Mouse (Mus musculus) E14TG2a.4 (cell line): Measurements from ENCODE around the gene Focad.

Experiments
- H3K27me3 ChIP-seq: 2 replicates; pipeline ENCODE4 v1.6.1; 2014; ENCODE audit warnings: low read length, control low read depth; ENCODE audit not compliant: insufficient read depth
- H3K36me3 ChIP-seq: 2 replicates; pipeline ENCODE4 v1.6.1; 2014; ENCODE audit warnings: low read length, control low read depth; ENCODE audit not compliant: insufficient read depth
- H3K4me1 ChIP-seq: replicated peaks from 2 replicates; pipeline ENCODE4 v1.6.1; 2014; ENCODE audit warnings: low read depth, low read length, control low read depth
- H3K4me3 ChIP-seq: replicated peaks from 2 replicates; pipeline ENCODE4 v1.5.1; 2014; ENCODE audit warnings: mild to moderate bottlenecking, low read length
- H3K9me3 ChIP-seq: 2 replicates; pipeline ENCODE4 v1.6.1; 2014; ENCODE audit warnings: low read length, control low read depth
- CTCF ChIP-seq: conservative IDR thresholded peaks from 2 replicates; pipeline ENCODE4 v1.5.1; 2014; ENCODE audit warnings: low read length
- NANOG ChIP-seq: IDR thresholded peaks from 2 replicates; pipeline ENCODE4 v1.6.1; 2014; ENCODE audit warnings: borderline replicate concordance, low read length, mixed read lengths
- POU5F1 ChIP-seq: IDR thresholded peaks from 2 replicates; pipeline ENCODE4 v1.6.1; 2014; ENCODE audit warnings: low read length, borderline replicate concordance

The Focad gene

GRCm38 (mm10) chr4:88427630-88428239 lies 333.3 kb downstream of the Focad start:
- TF ChIP-seq NANOG (no peak), CTCF (no peak), POU5F1 (no peak)
- no peak overlapping the region for H3K4me3 ChIP-seq
- no peaks in the 10 kb centered on the region for H3K4me1 ChIP-seq
- H3K27me3 ChIP-seq: no peaks in the 10 kb centered on the region
- H3K9me3 ChIP-seq: no peaks in the 10 kb centered on the region
- H3K36me3 ChIP-seq: no peaks in the 10 kb centered on the region

GRCm38 (mm10) chr4:88432412-88433024 lies 338.1 kb downstream of the Focad start:
- Histone ChIP-seq H3K27me3 (no peaks in the 10 kb centered on the region), H3K4me1 (no peaks in the 10 kb centered on the region), H3K36me3 (no peaks in the 10 kb centered on the region), H3K4me3 (no peak overlapping the region), H3K9me3 (no peaks in the 10 kb centered on the region)
- TF ChIP-seq POU5F1 (no peak), CTCF (no peak), NANOG (no peak)

- peaks cover 10% of the 10 kb centered on the region for H3K4me1 ChIP-seq
- TF ChIP-seq POU5F1: no peak
- TF ChIP-seq CTCF: no peak
- TF ChIP-seq NANOG: no peak
- no peaks in the 10 kb centered on the region for H3K36me3 ChIP-seq
- no peak overlapping the region for H3K4me3 ChIP-seq
- no peaks in the 10 kb centered on the region for H3K9me3 ChIP-seq
- no peaks in the 10 kb centered on the region for H3K27me3 ChIP-seq
Measured at GRCm38 (mm10) chr4:88436593-88437165, 342.2 kb downstream of the Focad start.

GRCm38 (mm10) chr4:88437166-88437565 lies 342.7 kb downstream of the Focad start:
- no peak overlapping the region for H3K4me3 ChIP-seq
- TF ChIP-seq NANOG: no peak
- no peak for TF ChIP-seq CTCF
- TF ChIP-seq POU5F1: no peak
- H3K4me1 ChIP-seq: peaks cover 10% of the 10 kb centered on the region
- no peaks in the 10 kb centered on the region for H3K36me3 ChIP-seq
- no peaks in the 10 kb centered on the region for H3K27me3 ChIP-seq
- no peaks in the 10 kb centered on the region for H3K9me3 ChIP-seq

GRCm38 (mm10) chr4:88437917-88438316 lies 343.5 kb downstream of the Focad start:
- H3K4me1 ChIP-seq: peaks cover 10% of the 10 kb centered on the region
- TF ChIP-seq NANOG (no peak), POU5F1 (no peak), CTCF (no peak)
- H3K9me3 ChIP-seq: no peaks in the 10 kb centered on the region
- H3K27me3 ChIP-seq: no peaks in the 10 kb centered on the region
- H3K4me3 ChIP-seq: no peak overlapping the region
- no peaks in the 10 kb centered on the region for H3K36me3 ChIP-seq

- H3K9me3 ChIP-seq: no peaks in the 10 kb centered on the region
- H3K27me3 ChIP-seq: no peaks in the 10 kb centered on the region
- TF ChIP-seq POU5F1 (no peak), NANOG (no peak), CTCF (no peak)
- peak within 1 kb of the TSS; percentile 72 for H3K4me3 ChIP-seq
- no peaks in the 10 kb centered on the region for H3K36me3 ChIP-seq
- peaks cover 10% of the 10 kb centered on the region for H3K4me1 ChIP-seq
Measured at GRCm38 (mm10) chr4:88438326-88438989, 344.0 kb downstream of the Focad start, which contains the start of gene Hacd4. Gene Hacd4 (minus strand): TSS chr4:88438928.

- Histone ChIP-seq H3K4me1 (peaks cover 10% of the 10 kb centered on the region), H3K9me3 (no peaks in the 10 kb centered on the region), H3K27me3 (no peaks in the 10 kb centered on the region), H3K4me3 (peak overlapping the region; percentile 72), H3K36me3 (no peaks in the 10 kb centered on the region)
- TF ChIP-seq NANOG: no peak
- TF ChIP-seq POU5F1: no peak
- TF ChIP-seq CTCF: no peak
Measured at GRCm38 (mm10) chr4:88438990-88439329, 344.5 kb downstream of the Focad start.

- TF ChIP-seq POU5F1 (no peak), NANOG (no peak)
Measured at GRCm38 (mm10) chr4:88439669-88440123, 345.3 kb downstream of the Focad start.

GRCm38 (mm10) chr4:88440814-88441213 lies 346.4 kb downstream of the Focad start:
- TF ChIP-seq CTCF (no peak), NANOG (no peak), POU5F1 (no peak)
- Histone ChIP-seq H3K27me3 (no peaks in the 10 kb centered on the region), H3K9me3 (no peaks in the 10 kb centered on the region), H3K36me3 (no peaks in the 10 kb centered on the region), H3K4me3 (no peak overlapping the region), H3K4me1 (peaks cover 13% of the 10 kb centered on the region)

More at GRCm38 (mm10) chr4:88439669-88440123, 345.3 kb downstream of the Focad start:
- no peaks in the 10 kb centered on the region for H3K9me3 ChIP-seq
- H3K4me3 ChIP-seq: no peak overlapping the region
- peaks cover 10% of the 10 kb centered on the region for H3K4me1 ChIP-seq
- H3K27me3 ChIP-seq: no peaks in the 10 kb centered on the region
- H3K36me3 ChIP-seq: no peaks in the 10 kb centered on the region
